Mouse (Mus musculus): ENCODE results near the gene Btbd19. TPM values are rescaled to one million over a fixed set of nuclear protein-coding genes. Genes with fewer than 3 reads are reported as not detected.
A peak's percentile ranks its signal among the peaks of the same experiment; 100 is the strongest.

Gene Btbd19
- polyA plus RNA-seq (2014; fragmentation: Nextera tagmentation; extraction: Ambion mirVana), result 6.6 and 7.2 TPM in 2 replicates

GRCm38 (mm10) chr4:117125348-117125909 is at the start of gene Btbd19:
Gene Btbd19 (minus strand): TSS chr4:117125725.
- peak within 1 kb of the TSS; percentile 39 for H3K4me2 ChIP-seq (ENCODE audit: low read length)
- peak; percentile 33; the same call in 1 of the 2 replicates for ATAC-seq (replicated peaks; ENCODE audit: low FRiP score, low TSS enrichment, low read depth)
- 0 out of 2 replicates have a peak, but pooled peaks cover 4% of the 10 kb centered on the region for H3K36me3 ChIP-seq (ENCODE audit: control insufficient read depth, insufficient read depth, low read length)
- peak within 1 kb of the TSS; percentile 31; the same call in 1 of the 2 replicates for H3K9ac ChIP-seq (ENCODE audit: low read length)
- H3K27ac ChIP-seq (ENCODE audit: low read depth), result peak within 1 kb of the TSS; percentile 78
- H3K4me1 ChIP-seq (replicated peaks; ENCODE audit: control insufficient read depth, insufficient read depth, low read length), result peaks cover 31% of the 10 kb centered on the region
- no peaks in the 10 kb centered on the region for H3K9me3 ChIP-seq (ENCODE audit: control insufficient read depth, low read length)
- peak; percentile 74 for DNase-seq (ENCODE audit: low spot score)
- no peak within 1 kb of the TSS; the same call in 1 of the 2 replicates for H3K4me3 ChIP-seq (ENCODE audit: low read depth, low read length)
- 32% methylated on average over 8 of the region's 8 CpGs for WGBS
- H3K27me3 ChIP-seq (replicated peaks; ENCODE audit: control insufficient read depth, insufficient read depth, low read length), result no peaks in the 10 kb centered on the region

GRCm38 (mm10) chr4:117169936-117170335 is 44.4 kb upstream of the Btbd19 start:
- Histone ChIP-seq H3K27ac (ENCODE audit: low read depth) (no peak overlapping the region), H3K36me3 (ENCODE audit: control insufficient read depth, insufficient read depth, low read length) (peaks cover 100% of the 10 kb centered on the region), H3K4me3 (ENCODE audit: low read depth, low read length) (no peak overlapping the region), H3K27me3 (replicated peaks; ENCODE audit: control insufficient read depth, insufficient read depth, low read length) (no peaks in the 10 kb centered on the region), H3K4me1 (replicated peaks; ENCODE audit: control insufficient read depth, insufficient read depth, low read length) (no peaks in the 10 kb centered on the region), H3K4me2 (ENCODE audit: low read length) (no peak overlapping the region), H3K9ac (ENCODE audit: low read length) (no peak overlapping the region), H3K9me3 (ENCODE audit: control insufficient read depth, low read length) (no peaks in the 10 kb centered on the region)
- ATAC-seq (replicated peaks; ENCODE audit: low FRiP score, low TSS enrichment, low read depth), result no peak
- DNase-seq (ENCODE audit: low spot score), result no peak
- 83% methylated on average over 5 of the region's 5 CpGs for WGBS

GRCm38 (mm10) chr4:117161183-117161582 is 35.7 kb upstream of the Btbd19 start:
- no peak for DNase-seq (ENCODE audit: low spot score)
- ATAC-seq (replicated peaks; ENCODE audit: low FRiP score, low TSS enrichment, low read depth), result no peak

GRCm38 (mm10) chr4:117159666-117160065 is 34.1 kb upstream of the Btbd19 start:
- H3K9ac ChIP-seq (ENCODE audit: low read length), result no peak overlapping the region
- H3K4me1 ChIP-seq (replicated peaks; ENCODE audit: control insufficient read depth, insufficient read depth, low read length), result no peaks in the 10 kb centered on the region
- no peak overlapping the region for H3K4me2 ChIP-seq (ENCODE audit: low read length)
- peaks cover 58% of the 10 kb centered on the region for H3K36me3 ChIP-seq (ENCODE audit: control insufficient read depth, insufficient read depth, low read length)
- H3K9me3 ChIP-seq (ENCODE audit: control insufficient read depth, low read length), result no peaks in the 10 kb centered on the region
- no peak overlapping the region for H3K27ac ChIP-seq (ENCODE audit: low read depth)
- no peak overlapping the region for H3K4me3 ChIP-seq (ENCODE audit: low read depth, low read length)
- DNase-seq (ENCODE audit: low spot score) (no peak), ATAC-seq (replicated peaks; ENCODE audit: low FRiP score, low TSS enrichment, low read depth) (no peak)
- no peaks in the 10 kb centered on the region for H3K27me3 ChIP-seq (replicated peaks; ENCODE audit: control insufficient read depth, insufficient read depth, low read length)
- WGBS, result 78% methylated on average over 10 of the region's 10 CpGs

More at GRCm38 (mm10) chr4:117161183-117161582, 35.7 kb upstream of the Btbd19 start:
- Histone ChIP-seq H3K27me3 (replicated peaks; ENCODE audit: control insufficient read depth, insufficient read depth, low read length) (no peaks in the 10 kb centered on the region), H3K27ac (ENCODE audit: low read depth) (no peak overlapping the region), H3K9ac (ENCODE audit: low read length) (no peak overlapping the region), H3K36me3 (ENCODE audit: control insufficient read depth, insufficient read depth, low read length) (peaks cover 70% of the 10 kb centered on the region), H3K4me2 (ENCODE audit: low read length) (no peak overlapping the region), H3K4me1 (replicated peaks; ENCODE audit: control insufficient read depth, insufficient read depth, low read length) (no peaks in the 10 kb centered on the region), H3K4me3 (ENCODE audit: low read depth, low read length) (no peak overlapping the region), H3K9me3 (ENCODE audit: control insufficient read depth, low read length) (no peaks in the 10 kb centered on the region)
- 66% methylated on average over 4 of the region's 4 CpGs for WGBS

- peak overlapping the region; percentile 94; the same call in 1 of the 2 replicates for H3K27ac ChIP-seq (ENCODE audit: low read depth)
Measured at GRCm38 (mm10) chr4:117156372-117156771, 30.8 kb upstream of the Btbd19 start.

GRCm38 (mm10) chr4:117155792-117156355 is 30.3 kb upstream of the Btbd19 start, which contains the start of gene Rps8:
Gene Rps8 (minus strand): TSS chr4:117156243.
- peaks cover 65% of the 10 kb centered on the region for H3K36me3 ChIP-seq (ENCODE audit: control insufficient read depth, insufficient read depth, low read length)
- peak within 1 kb of the TSS; percentile 94 for H3K27ac ChIP-seq (ENCODE audit: low read depth)
- peak; percentile 93 for DNase-seq (ENCODE audit: low spot score)
- peak within 1 kb of the TSS; percentile 68 for H3K4me3 ChIP-seq (ENCODE audit: low read depth, low read length)
- peaks cover 5% of the 10 kb centered on the region; the same call in 1 of the 2 replicates for H3K4me1 ChIP-seq (replicated peaks; ENCODE audit: control insufficient read depth, insufficient read depth, low read length)
- peak within 1 kb of the TSS; percentile 56 for H3K4me2 ChIP-seq (ENCODE audit: low read length)
- ATAC-seq (replicated peaks; ENCODE audit: low FRiP score, low TSS enrichment, low read depth), result peak; percentile 86
- H3K9ac ChIP-seq (ENCODE audit: low read length), result peak within 1 kb of the TSS; percentile 95
- H3K27me3 ChIP-seq (replicated peaks; ENCODE audit: control insufficient read depth, insufficient read depth, low read length), result no peaks in the 10 kb centered on the region
- under 1% methylated on average over 51 of the region's 52 CpGs for WGBS
- no peaks in the 10 kb centered on the region for H3K9me3 ChIP-seq (ENCODE audit: control insufficient read depth, low read length)

More at GRCm38 (mm10) chr4:117156372-117156771, 30.8 kb upstream of the Btbd19 start:
- no peaks in the 10 kb centered on the region for H3K27me3 ChIP-seq (replicated peaks; ENCODE audit: control insufficient read depth, insufficient read depth, low read length)
- ATAC-seq (replicated peaks; ENCODE audit: low FRiP score, low TSS enrichment, low read depth) (no peak), DNase-seq (ENCODE audit: low spot score) (no peak)
- WGBS, result 26% methylated on average over 6 of the region's 6 CpGs
- peak overlapping the region; percentile 56 for H3K4me2 ChIP-seq (ENCODE audit: low read length)
- peaks cover 64% of the 10 kb centered on the region for H3K36me3 ChIP-seq (ENCODE audit: control insufficient read depth, insufficient read depth, low read length)
- H3K9ac ChIP-seq (ENCODE audit: low read length), result no peak overlapping the region
- H3K9me3 ChIP-seq (ENCODE audit: control insufficient read depth, low read length), result no peaks in the 10 kb centered on the region
- peaks cover 5% of the 10 kb centered on the region; the same call in 1 of the 2 replicates for H3K4me1 ChIP-seq (replicated peaks; ENCODE audit: control insufficient read depth, insufficient read depth, low read length)
- H3K4me3 ChIP-seq (ENCODE audit: low read depth, low read length), result peak overlapping the region; percentile 68

- Histone ChIP-seq H3K36me3 (ENCODE audit: control insufficient read depth, insufficient read depth, low read length) (peaks cover 66% of the 10 kb centered on the region), H3K4me2 (ENCODE audit: low read length) (peak overlapping the region; percentile 56), H3K9ac (ENCODE audit: low read length) (peak overlapping the region; percentile 95), H3K27me3 (replicated peaks; ENCODE audit: control insufficient read depth, insufficient read depth, low read length) (no peaks in the 10 kb centered on the region), H3K27ac (ENCODE audit: low read depth) (peak overlapping the region; percentile 94), H3K4me3 (ENCODE audit: low read depth, low read length) (peak overlapping the region; percentile 68), H3K4me1 (replicated peaks; ENCODE audit: control insufficient read depth, insufficient read depth, low read length) (peaks cover 5% of the 10 kb centered on the region; the same call in 1 of the 2 replicates), H3K9me3 (ENCODE audit: control insufficient read depth, low read length) (no peaks in the 10 kb centered on the region)
- no peak for DNase-seq (ENCODE audit: low spot score)
- ATAC-seq (replicated peaks; ENCODE audit: low FRiP score, low TSS enrichment, low read depth), result no peak
- WGBS, result 1% methylated on average over 44 of the region's 44 CpGs
Measured at GRCm38 (mm10) chr4:117155020-117155791, 29.7 kb upstream of the Btbd19 start.

GRCm38 (mm10) chr4:117152714-117153113 is 27.2 kb upstream of the Btbd19 start:
- ATAC-seq (replicated peaks; ENCODE audit: low FRiP score, low TSS enrichment, low read depth) (no peak), DNase-seq (ENCODE audit: low spot score) (no peak)
- Histone ChIP-seq H3K9me3 (ENCODE audit: control insufficient read depth, low read length) (no peaks in the 10 kb centered on the region), H3K36me3 (ENCODE audit: control insufficient read depth, insufficient read depth, low read length) (peaks cover 59% of the 10 kb centered on the region), H3K9ac (ENCODE audit: low read length) (0 out of 2 replicates have a peak overlapping the region, but pooled peaks have one; percentile 3), H3K27me3 (replicated peaks; ENCODE audit: control insufficient read depth, insufficient read depth, low read length) (no peaks in the 10 kb centered on the region), H3K4me2 (ENCODE audit: low read length) (peak overlapping the region; percentile 56; the same call in 1 of the 2 replicates), H3K27ac (ENCODE audit: low read depth) (no peak overlapping the region), H3K4me3 (ENCODE audit: low read depth, low read length) (no peak overlapping the region), H3K4me1 (replicated peaks; ENCODE audit: control insufficient read depth, insufficient read depth, low read length) (peaks cover 5% of the 10 kb centered on the region; the same call in 1 of the 2 replicates)
- 66% methylated on average over 5 of the region's 5 CpGs for WGBS
